Mouse (Mus musculus) ES-E14 (cell line): Measurements from ENCODE around the gene Fxyd5. TPM values are rescaled to one million over a fixed set of nuclear protein-coding genes. Genes with fewer than 3 reads are reported as not detected.

ENCODE experiments used
- DNase-seq: peaks from one replicate; pipeline ENCODE4 v3.0.0-alpha.2; 2013; ENCODE audit warnings: low read depth, low spot score
- H3K27ac ChIP-seq: 2 replicates; pipeline ENCODE4 v1.5.1; 2012; ENCODE audit warnings: low read depth, mild to moderate bottlenecking, low read length, moderate library complexity, mixed read lengths; ENCODE audit not compliant: poor library complexity, insufficient read depth, severe bottlenecking
- H3K36me3 ChIP-seq: 2 replicates; pipeline ENCODE4 v1.6.1; 2012; ENCODE audit warnings: mild to moderate bottlenecking, low read length, moderate library complexity, mixed read lengths; ENCODE audit not compliant: control insufficient read depth, poor library complexity, insufficient read depth, severe bottlenecking
- H3K4me1 ChIP-seq, 2 experiments: fragments of 150-350 bp in 1 of 2; sonication (generic) in 1 of 2; 2 replicates each; pipeline ENCODE4 v1.6.1; 2012; ENCODE audit warnings: low read length in 2 of 2, mild to moderate bottlenecking in 1 of 2, mixed read lengths in 1 of 2; ENCODE audit not compliant: control insufficient read depth in 2 of 2, insufficient read depth in 2 of 2, poor library complexity in 1 of 2
- H3K4me3 ChIP-seq, 2 experiments: fragments of 150-350 bp in 1 of 2; sonication (generic) in 1 of 2; 2 replicates each; pipeline ENCODE4 v1.5.1; 2012; ENCODE audit warnings: low read length in 2 of 2, low read depth in 1 of 2, mild to moderate bottlenecking in 1 of 2, mixed read lengths in 1 of 2; ENCODE audit not compliant: insufficient read depth in 1 of 2, poor library complexity in 1 of 2, severe bottlenecking in 1 of 2
- H3K9ac ChIP-seq: 2 replicates; pipeline ENCODE4 v1.6.1; 2012; ENCODE audit warnings: low read depth, mild to moderate bottlenecking, low read length, mixed read lengths; ENCODE audit not compliant: poor library complexity, insufficient read depth, severe bottlenecking
- H3K9me3 ChIP-seq: fragments of 150-350 bp; sonication (generic); 2 replicates; pipeline ENCODE4 v1.6.1; 2012; ENCODE audit warnings: low read depth, mild to moderate bottlenecking, low read length; ENCODE audit not compliant: control insufficient read depth, insufficient read depth
- CHD2 ChIP-seq: IDR thresholded peaks from 2 replicates; pipeline ENCODE4 v1.6.1; 2014; ENCODE audit warnings: mild to moderate bottlenecking, low read depth, low read length, inconsistent platforms
- HCFC1 ChIP-seq: IDR thresholded peaks from 2 replicates; pipeline ENCODE4 v1.6.1; 2012; ENCODE audit warnings: low read length, inconsistent platforms, borderline replicate concordance; ENCODE audit not compliant: insufficient read depth
- MAFK ChIP-seq: IDR thresholded peaks from 2 replicates; pipeline ENCODE4 v1.6.1; 2014; ENCODE audit warnings: mild to moderate bottlenecking, low read depth, low read length, inconsistent platforms; ENCODE audit not compliant: insufficient read depth
- ZC3H11A ChIP-seq: IDR thresholded peaks from 2 replicates; pipeline ENCODE4 v1.6.1; 2012; ENCODE audit warnings: low read depth, mild to moderate bottlenecking, inconsistent platforms, low read length, borderline replicate concordance
- ZNF384 ChIP-seq: IDR thresholded peaks from 2 replicates; pipeline ENCODE4 v1.6.1; 2012; ENCODE audit warnings: low read depth, low read length, inconsistent platforms
- in situ Hi-C, 2 experiments: fragments of 600-800 bp; cut with MboI; formaldehyde crosslinking; loops; one replicate each; pipeline ENCODE4 v1.15.1; 2025; ENCODE audit warnings: low sequenced_read_pairs in 2 of 2, inconsistent platforms in 1 of 2; ENCODE audit not compliant: unreplicated experiment in 2 of 2
- total RNA-seq: library from RNA; depleted of rRNA; stranded (reverse); fragments of 300-350 nt; gene quantifications from 2 replicates; pipeline ENCODE4 v1.2.3, GENCODE M21; 2012

Fxyd5 gene
- total RNA-seq, 1 experiment: 16.0 TPM

- in situ Hi-C loops: no loop called here
- TF ChIP-seq ZNF384 (no peak), HCFC1 (no peak), CHD2 (peak; percentile 88)
- Histone ChIP-seq H3K27ac (no peak overlapping the region), H3K36me3 (no peaks in the 10 kb centered on the region), H3K9me3 (no peaks in the 10 kb centered on the region), H3K4me3 (peak overlapping the region in 1 of 2 experiments; percentile 58; a peak in 2 of 4 replicates), H3K9ac (no peak overlapping the region), H3K4me1 (peaks cover 0 to 2% of the 10 kb centered on the region in 2 experiments; a peak in 1 of 4 replicates)
- DNase-seq: peak; percentile 69
Observed at GRCm38 (mm10) chr7:31028609-31029008, 13.7 kb downstream of the Fxyd5 start.

GRCm38 (mm10) chr7:31017104-31017901, 25.0 kb downstream of the Fxyd5 start:
- Histone ChIP-seq H3K9me3 (no peaks in the 10 kb centered on the region), H3K27ac (no peak overlapping the region), H3K4me1 (0 out of 4 replicates have a peak, but pooled peaks cover 0 to 1% of the 10 kb centered on the region in 2 experiments), H3K4me3 (no peak overlapping the region), H3K36me3 (no peaks in the 10 kb centered on the region), H3K9ac (no peak overlapping the region)
- DNase-seq: no peak
- TF ChIP-seq HCFC1 (no peak), ZNF384 (no peak), CHD2 (no peak), ZC3H11A (no peak), MAFK (no peak)
- in situ Hi-C loops: no loop called here

GRCm38 (mm10) chr7:31012971-31013370, 29.3 kb downstream of the Fxyd5 start:
- Histone ChIP-seq H3K4me1 (no peaks in the 10 kb centered on the region), H3K27ac (no peak overlapping the region), H3K36me3 (no peaks in the 10 kb centered on the region), H3K9ac (no peak overlapping the region), H3K9me3 (no peaks in the 10 kb centered on the region), H3K4me3 (no peak overlapping the region)
- no peak for TF ChIP-seq HCFC1
- TF ChIP-seq ZNF384: no peak
- no peak for TF ChIP-seq CHD2
- TF ChIP-seq MAFK: no peak
- no peak for TF ChIP-seq ZC3H11A
- in situ Hi-C loops: no loop called here
- DNase-seq: no peak

GRCm38 (mm10) chr7:31008889-31009288, 33.4 kb downstream of the Fxyd5 start:
- TF ChIP-seq CHD2: no peak
- TF ChIP-seq MAFK: no peak
- no peak for TF ChIP-seq HCFC1
- no peak for TF ChIP-seq ZC3H11A
- Histone ChIP-seq H3K4me3 (no peak overlapping the region), H3K36me3 (no peaks in the 10 kb centered on the region), H3K9ac (no peak overlapping the region), H3K27ac (no peak overlapping the region), H3K4me1 (no peaks in the 10 kb centered on the region), H3K9me3 (no peaks in the 10 kb centered on the region)
- in situ Hi-C loops: no loop called here
- DNase-seq: no peak

GRCm38 (mm10) chr7:31008175-31008574, 34.1 kb downstream of the Fxyd5 start:
- in situ Hi-C loops: no loop called here
- DNase-seq: no peak
- no peak overlapping the region for H3K4me3 ChIP-seq
- no peaks in the 10 kb centered on the region for H3K36me3 ChIP-seq
- H3K4me1 ChIP-seq: no peaks in the 10 kb centered on the region
- H3K9me3 ChIP-seq: no peaks in the 10 kb centered on the region
- no peak for TF ChIP-seq ZC3H11A
- no peak for TF ChIP-seq CHD2
- no peak for TF ChIP-seq MAFK
- TF ChIP-seq HCFC1: no peak
- TF ChIP-seq ZNF384: no peak
- H3K27ac ChIP-seq: no peak overlapping the region
- no peak overlapping the region for H3K9ac ChIP-seq
